Mouse (Mus musculus) forebrain, embryonic 10.5 days (tissue): ENCODE measurements at regions not wholly inside any gene's neighbourhood (a gene's known extent, or its start where the extent isn't known, plus 50 kb on each side); places are given as distances from the start of the nearest gene placed in this dataset.

Source experiments
- DNase-seq: peaks from one replicate; pipeline ENCODE4 v3.0.0-alpha.2; 2017; ENCODE audit warnings: low spot score; ENCODE audit errors: extremely low spot score
- H3K27ac ChIP-seq: fragments of 300-500 bp; sonication (generic); 2 replicates; pipeline ENCODE4 v1.5.1; 2016; ENCODE audit warnings: mild to moderate bottlenecking
- H3K27me3 ChIP-seq: fragments of 300-500 bp; sonication (generic); 2 replicates; pipeline ENCODE4 v1.6.1; 2016; ENCODE audit warnings: mild to moderate bottlenecking; ENCODE audit not compliant: poor library complexity, severe bottlenecking
- H3K36me3 ChIP-seq: fragments of 300-500 bp; sonication (generic); replicated peaks from 2 replicates; pipeline ENCODE4 v1.6.1; 2016; ENCODE audit warnings: mild to moderate bottlenecking, moderate library complexity
- H3K4me1 ChIP-seq: fragments of 300-500 bp; sonication (generic); 2 replicates; pipeline ENCODE4 v1.6.1; 2016
- H3K4me3 ChIP-seq: fragments of 300-500 bp; sonication (generic); 2 replicates; pipeline ENCODE4 v1.5.1; 2016; ENCODE audit warnings: mild to moderate bottlenecking, moderate library complexity
- H3K9me3 ChIP-seq: fragments of 300-500 bp; sonication (generic); 2 replicates; pipeline ENCODE4 v1.6.1; 2016; ENCODE audit warnings: mild to moderate bottlenecking, moderate library complexity
- WGBS: fragments of 180-500 bp; shearing (Covaris S2); methylation state at CpG from one replicate; pipeline ENCODE4 v1.1.7; 2016; 5-methylcytosine and 5-hydroxymethylcytosine counted together

DNA sequence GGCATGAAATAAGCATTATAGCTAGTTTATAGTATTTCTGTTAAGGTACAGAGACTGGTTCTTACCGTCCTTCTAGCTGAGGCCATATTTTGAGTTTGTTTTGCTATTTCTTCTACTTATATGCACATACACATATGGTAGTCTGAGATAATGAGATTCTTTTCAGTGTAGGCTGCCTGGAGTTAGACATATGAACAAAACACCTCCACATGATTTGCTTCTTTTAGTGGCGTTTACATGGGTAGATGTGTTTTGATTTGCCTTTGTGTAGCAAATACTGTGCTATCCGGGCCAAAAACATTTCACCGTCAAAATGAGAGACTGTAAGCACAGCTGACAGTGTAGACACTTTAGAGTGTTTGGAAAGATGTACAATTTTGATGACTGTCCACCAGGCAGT is 1077.4 kb downstream of the Car8 start:
- DNase-seq, result no peak
- H3K4me1 ChIP-seq, result no peaks in the 10 kb centered on the region
- H3K9me3 ChIP-seq, result no peaks in the 10 kb centered on the region
- 92% methylated on average over 4 of the region's 4 CpGs for WGBS
- no peak overlapping the region for H3K27ac ChIP-seq
- H3K4me3 ChIP-seq, result no peak overlapping the region
- no peaks in the 10 kb centered on the region for H3K36me3 ChIP-seq
- no peaks in the 10 kb centered on the region for H3K27me3 ChIP-seq

DNA sequence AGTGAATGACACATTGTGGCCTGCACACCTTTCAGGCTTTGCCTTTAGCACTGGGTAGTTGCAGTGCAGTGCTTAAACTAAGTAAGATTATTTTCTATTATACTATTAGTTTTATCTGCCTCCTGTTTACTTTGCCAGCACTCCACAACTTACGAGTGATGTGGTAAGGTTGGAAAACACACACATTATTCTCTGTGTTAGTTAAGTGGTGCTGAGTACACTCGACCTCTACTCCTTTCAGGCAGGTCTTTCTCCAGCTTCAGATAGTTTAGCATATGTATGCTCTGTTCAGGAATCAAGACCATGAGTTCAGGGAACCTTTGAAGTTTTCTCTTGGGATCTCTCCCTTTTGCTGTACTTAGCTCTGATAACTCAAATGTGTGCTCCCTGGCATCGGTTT is 1081.0 kb downstream of the Car8 start:
- WGBS, result 84% methylated on average over 3 of the region's 3 CpGs
- Histone ChIP-seq H3K27me3 (no peaks in the 10 kb centered on the region), H3K4me3 (no peak overlapping the region), H3K27ac (no peak overlapping the region), H3K36me3 (no peaks in the 10 kb centered on the region), H3K9me3 (no peaks in the 10 kb centered on the region), H3K4me1 (no peaks in the 10 kb centered on the region)
- no peak for DNase-seq

DNA sequence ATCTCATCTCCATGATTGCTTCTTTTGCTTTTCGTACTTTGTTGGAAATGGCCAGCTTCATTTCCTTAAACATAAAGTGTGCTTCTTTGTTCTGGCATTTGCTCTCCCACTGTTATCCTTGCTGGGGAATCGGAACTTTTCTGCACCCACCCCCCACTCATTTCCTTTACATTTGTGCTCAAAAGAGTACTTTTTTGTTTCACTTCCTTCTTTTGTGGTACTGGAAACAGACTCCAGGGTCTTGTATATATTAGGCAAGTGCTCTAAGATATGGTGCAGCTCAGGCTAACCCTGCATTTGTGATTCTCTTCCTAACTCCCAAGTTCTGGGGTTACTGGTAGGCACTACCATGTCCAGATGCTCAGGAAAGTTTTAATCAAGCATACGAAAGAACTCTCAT is 1084.6 kb downstream of the Car8 start:
- WGBS, result 55% methylated on average over 3 of the region's 3 CpGs
- H3K4me1 ChIP-seq, result no peaks in the 10 kb centered on the region

DNA sequence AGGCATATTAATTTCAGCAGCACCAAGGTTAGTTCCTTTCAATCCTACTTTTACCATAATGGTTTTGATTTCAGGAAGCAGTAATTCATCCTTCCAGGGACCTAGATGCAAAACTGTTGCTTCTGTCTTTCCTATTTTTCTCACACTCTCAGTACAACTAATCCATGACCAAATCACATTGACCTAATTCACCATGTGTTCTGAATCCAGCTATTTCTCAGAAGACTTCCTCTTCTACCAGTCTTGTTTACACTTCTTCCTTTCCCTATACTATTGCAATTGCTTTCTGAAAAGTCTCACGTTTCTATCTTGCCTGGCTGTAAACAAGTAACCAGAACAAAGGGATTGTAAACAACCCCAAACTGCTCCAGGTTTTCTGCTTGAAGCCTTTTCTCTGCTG is 1085.0 kb downstream of the Car8 start:
- Histone ChIP-seq H3K27me3 (no peaks in the 10 kb centered on the region), H3K27ac (no peak overlapping the region), H3K4me3 (no peak overlapping the region), H3K9me3 (no peaks in the 10 kb centered on the region), H3K4me1 (no peaks in the 10 kb centered on the region), H3K36me3 (no peaks in the 10 kb centered on the region)
- WGBS, result 11% methylated on average over 1 of the region's 1 CpGs
- DNase-seq, result no peak

More for the DNA sequence above, 1084.6 kb downstream of the Car8 start:
- H3K4me3 ChIP-seq, result no peak overlapping the region
- no peaks in the 10 kb centered on the region for H3K9me3 ChIP-seq
- DNase-seq, result no peak
- no peaks in the 10 kb centered on the region for H3K36me3 ChIP-seq
- H3K27ac ChIP-seq, result no peak overlapping the region
- H3K27me3 ChIP-seq, result no peaks in the 10 kb centered on the region

DNA sequence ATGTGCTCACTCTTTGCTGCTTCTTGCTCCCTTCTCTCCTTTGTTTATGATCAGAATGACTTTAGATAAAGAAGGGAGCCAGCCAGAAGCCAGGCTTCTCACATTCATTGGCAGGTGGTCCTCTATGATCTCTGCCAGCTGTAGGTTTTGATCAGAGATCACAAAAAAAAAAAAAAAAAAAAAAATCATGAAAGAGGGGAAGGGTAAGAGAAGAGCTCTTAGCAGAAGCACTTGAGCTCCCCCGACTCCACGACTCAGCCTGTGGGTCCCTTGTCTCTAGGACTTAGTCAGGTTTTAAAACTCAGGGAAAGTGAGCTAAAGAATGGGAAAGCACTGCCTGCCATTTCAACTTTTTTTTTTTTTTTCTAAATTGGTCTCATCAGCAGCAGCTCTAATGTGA is 1093.1 kb downstream of the Car8 start:
- H3K9me3 ChIP-seq, result no peaks in the 10 kb centered on the region
- H3K36me3 ChIP-seq, result no peaks in the 10 kb centered on the region
- DNase-seq, result no peak
- no peak overlapping the region for H3K4me3 ChIP-seq
- H3K27me3 ChIP-seq, result no peaks in the 10 kb centered on the region
- H3K4me1 ChIP-seq, result no peaks in the 10 kb centered on the region
- H3K27ac ChIP-seq, result no peak overlapping the region
- 73% methylated on average over 2 of the region's 2 CpGs for WGBS

DNA sequence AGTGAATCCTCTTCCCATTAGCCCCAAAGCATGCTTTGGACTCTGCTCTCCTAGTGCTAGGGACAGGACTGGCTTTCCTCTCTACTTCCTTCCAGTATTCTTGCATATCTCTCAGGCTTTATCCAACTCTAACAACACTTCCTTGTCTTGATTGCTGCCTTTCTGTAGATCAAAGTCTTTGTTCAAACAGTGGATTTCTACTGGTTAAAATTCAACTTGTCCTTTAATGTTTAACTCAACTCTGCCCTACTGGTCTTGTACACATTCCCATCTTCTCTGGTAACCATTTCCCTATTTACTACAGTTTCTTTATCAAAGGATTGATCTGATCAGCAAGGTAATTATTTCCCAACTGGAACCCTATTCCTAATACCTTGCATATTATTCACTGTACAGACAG is 1094.6 kb downstream of the Car8 start:
- Histone ChIP-seq H3K27ac (no peak overlapping the region), H3K4me1 (no peaks in the 10 kb centered on the region), H3K4me3 (no peak overlapping the region), H3K27me3 (no peaks in the 10 kb centered on the region), H3K36me3 (no peaks in the 10 kb centered on the region), H3K9me3 (no peaks in the 10 kb centered on the region)
- DNase-seq, result no peak

DNA sequence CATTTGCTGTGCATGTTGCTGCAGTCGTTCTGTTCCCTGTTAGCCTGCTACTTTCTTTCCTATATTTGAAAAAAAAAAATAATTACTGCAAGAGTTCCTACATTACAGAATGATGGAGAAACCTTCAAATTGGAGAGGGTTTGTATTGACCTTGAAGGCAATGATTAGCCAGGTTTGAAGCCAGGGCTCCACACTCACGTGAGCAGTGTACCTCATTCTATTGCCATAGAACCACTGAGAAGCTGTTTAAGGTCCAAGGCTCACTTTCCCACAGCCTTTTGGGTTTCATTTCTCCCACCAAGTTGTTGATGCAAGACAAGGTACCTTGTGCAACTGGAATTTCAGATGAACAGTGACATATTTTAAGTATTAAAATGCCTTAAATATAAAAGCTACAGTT is 1095.2 kb downstream of the Car8 start:
- Histone ChIP-seq H3K4me1 (no peaks in the 10 kb centered on the region), H3K9me3 (no peaks in the 10 kb centered on the region), H3K4me3 (no peak overlapping the region), H3K36me3 (no peaks in the 10 kb centered on the region), H3K27ac (no peak overlapping the region), H3K27me3 (no peaks in the 10 kb centered on the region)
- DNase-seq, result no peak
- WGBS, result 87% methylated on average over 2 of the region's 2 CpGs

DNA sequence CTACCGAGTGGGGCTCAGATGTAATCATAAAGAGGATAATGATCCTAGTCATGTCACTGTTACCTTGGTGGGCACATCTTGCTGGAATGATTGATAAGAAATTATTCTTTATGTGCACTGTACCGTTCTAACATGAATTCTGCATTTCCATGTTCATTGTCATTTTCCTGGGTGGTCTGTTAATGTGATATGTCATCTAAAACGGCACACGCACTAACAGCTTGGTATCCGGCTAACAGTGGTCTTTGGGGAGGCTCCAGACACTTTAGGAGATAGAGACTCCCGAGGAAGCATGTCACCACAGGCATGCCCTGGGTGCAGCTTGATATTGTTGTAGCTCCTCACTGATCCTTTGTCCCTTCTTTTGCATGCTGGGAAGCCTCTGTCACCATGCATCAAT is 1096.1 kb downstream of the Car8 start:
- Histone ChIP-seq H3K27me3 (no peaks in the 10 kb centered on the region), H3K36me3 (no peaks in the 10 kb centered on the region), H3K27ac (no peak overlapping the region), H3K9me3 (no peaks in the 10 kb centered on the region), H3K4me3 (no peak overlapping the region), H3K4me1 (no peaks in the 10 kb centered on the region)
- no peak for DNase-seq
- WGBS, result 93% methylated on average over 6 of the region's 6 CpGs

DNA sequence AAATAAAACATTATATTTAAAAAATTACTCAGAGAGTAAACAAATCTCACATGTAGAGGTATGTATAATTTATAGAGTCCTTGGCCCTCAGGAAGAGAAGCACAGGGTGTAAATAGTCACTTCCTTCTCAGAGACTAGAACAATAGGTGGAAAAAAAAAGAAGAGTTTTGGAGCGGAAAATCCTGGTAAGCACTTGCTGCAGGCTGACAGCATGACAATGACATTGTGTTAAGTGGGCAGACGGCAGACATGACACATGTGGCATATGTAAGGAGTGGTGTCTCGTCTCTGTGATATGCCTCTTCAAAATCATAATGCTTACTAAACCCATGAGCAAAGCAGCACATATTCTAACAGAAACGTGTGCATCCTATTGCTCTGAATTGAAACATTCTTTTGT is 1126.7 kb downstream of the Car8 start:
- no peaks in the 10 kb centered on the region for H3K9me3 ChIP-seq
- 58% methylated on average over 4 of the region's 4 CpGs for WGBS
- no peak overlapping the region for H3K4me3 ChIP-seq
- no peak overlapping the region for H3K27ac ChIP-seq
- H3K4me1 ChIP-seq, result 0 out of 2 replicates have a peak, but pooled peaks cover 3% of the 10 kb centered on the region
- no peaks in the 10 kb centered on the region for H3K27me3 ChIP-seq
- H3K36me3 ChIP-seq, result no peaks in the 10 kb centered on the region
- no peak for DNase-seq

DNA sequence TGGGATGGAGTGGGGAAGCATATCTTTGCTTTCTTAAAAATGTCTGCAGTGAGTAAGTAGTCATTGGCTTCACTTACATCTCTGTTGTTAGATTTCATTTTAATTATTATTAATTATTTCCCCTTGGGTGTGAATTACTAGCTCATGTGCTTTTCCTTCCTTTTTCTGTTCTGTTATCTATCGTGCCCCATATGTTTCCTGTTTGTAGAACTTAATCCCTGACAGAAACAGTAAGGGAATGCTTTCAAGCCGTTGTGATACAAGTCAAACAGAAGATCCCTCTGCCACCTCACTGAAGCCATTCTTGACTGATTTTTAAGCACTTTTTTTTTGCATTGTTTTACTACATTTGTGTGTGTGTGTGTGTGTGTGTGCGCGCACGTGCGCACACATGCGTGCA is 1145.9 kb downstream of the Car8 start:
- Histone ChIP-seq H3K36me3 (no peaks in the 10 kb centered on the region), H3K4me1 (no peaks in the 10 kb centered on the region), H3K27ac (no peak overlapping the region), H3K27me3 (no peaks in the 10 kb centered on the region), H3K9me3 (no peaks in the 10 kb centered on the region), H3K4me3 (no peak overlapping the region)
- no peak for DNase-seq
- 91% methylated on average over 7 of the region's 7 CpGs for WGBS

DNA sequence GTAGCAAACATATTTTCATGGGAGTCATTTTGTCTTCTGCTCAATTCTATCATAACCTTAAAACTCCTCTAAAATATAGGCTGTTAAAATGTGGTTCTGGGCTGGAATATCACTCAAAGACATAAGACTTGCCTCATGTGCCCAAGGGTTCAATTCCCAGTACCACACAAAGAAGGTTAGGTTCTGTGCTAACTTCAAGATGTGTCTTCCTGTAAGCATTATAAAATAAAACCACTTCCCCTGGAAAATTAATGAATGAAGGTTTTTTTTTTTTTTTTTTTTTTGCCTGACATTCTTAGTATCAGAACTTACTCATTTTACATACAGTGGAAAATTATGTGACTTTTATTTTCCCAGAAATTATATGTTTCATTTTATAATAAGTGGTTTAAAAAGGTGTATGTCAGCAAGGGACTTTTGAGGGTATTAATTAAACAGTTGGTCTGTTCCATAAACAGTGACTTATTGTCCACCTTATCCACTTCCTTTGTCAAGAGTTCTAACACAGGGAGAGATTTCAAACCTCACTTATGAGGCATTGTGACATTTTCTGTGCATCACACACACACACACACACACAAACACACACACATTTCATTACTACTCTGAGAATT is 1147.5 kb downstream of the Car8 start:
- no peaks in the 10 kb centered on the region for H3K36me3 ChIP-seq
- no peak overlapping the region for H3K27ac ChIP-seq
- H3K9me3 ChIP-seq, result peaks cover 12% of the 10 kb centered on the region
- H3K4me1 ChIP-seq, result no peaks in the 10 kb centered on the region
- H3K4me3 ChIP-seq, result no peak overlapping the region
- no peaks in the 10 kb centered on the region for H3K27me3 ChIP-seq
- DNase-seq, result no peak
